Mouse (Mus musculus) heart, embryonic 13.5 days (tissue): ENCODE measurements at regions not wholly inside any gene's neighbourhood (a gene's known extent, or its start where the extent isn't known, plus 50 kb on each side); places are given as distances from the start of the nearest gene placed in this dataset.

Source experiments
- ATAC-seq: fragments of 200-750 bp; cut with Nextera tagmentation; 2 replicates; pipeline ENCODE4 v1.8.0; 2017; ENCODE audit warnings: moderate TSS enrichment; ENCODE audit not compliant: insufficient number of reproducible peaks, low FRiP score, low TSS enrichment; ENCODE audit errors: extremely low read depth
- H3K27ac ChIP-seq: fragments of 300-500 bp; sonication (generic); replicated peaks from 2 replicates; pipeline ENCODE4 v1.5.1; 2015; ENCODE audit warnings: moderate library complexity, mild to moderate bottlenecking, inconsistent platforms
- H3K27me3 ChIP-seq: fragments of 300-500 bp; sonication (generic); replicated peaks from 2 replicates; pipeline ENCODE4 v1.6.1; 2015; ENCODE audit warnings: mild to moderate bottlenecking, inconsistent platforms
- H3K36me3 ChIP-seq: fragments of 300-500 bp; sonication (generic); 2 replicates; pipeline ENCODE4 v1.6.1; 2015; ENCODE audit warnings: mild to moderate bottlenecking, inconsistent platforms
- H3K4me1 ChIP-seq: fragments of 300-500 bp; sonication (generic); 2 replicates; pipeline ENCODE4 v1.6.1; 2015; ENCODE audit warnings: inconsistent platforms
- H3K4me2 ChIP-seq: fragments of 300-500 bp; sonication (generic); 2 replicates; pipeline ENCODE4 v1.6.1; 2015; ENCODE audit warnings: inconsistent platforms, mild to moderate bottlenecking, moderate library complexity
- H3K4me3 ChIP-seq: fragments of 300-500 bp; sonication (generic); 2 replicates; pipeline ENCODE4 v1.5.1; 2015; ENCODE audit warnings: moderate library complexity, mild to moderate bottlenecking, inconsistent platforms
- H3K9ac ChIP-seq: fragments of 300-500 bp; sonication (generic); 2 replicates; pipeline ENCODE4 v1.6.1; 2015; ENCODE audit warnings: inconsistent platforms, mild to moderate bottlenecking, moderate library complexity
- H3K9me3 ChIP-seq: fragments of 300-500 bp; sonication (generic); 2 replicates; pipeline ENCODE4 v1.6.1; 2016; ENCODE audit warnings: inconsistent platforms
- WGBS: fragments of 180-500 bp; shearing (Covaris S2); methylation state at CpG from one replicate; pipeline ENCODE4 v1.1.7; 2015; ENCODE audit warnings: mixed read lengths; 5-methylcytosine and 5-hydroxymethylcytosine counted together

DNA sequence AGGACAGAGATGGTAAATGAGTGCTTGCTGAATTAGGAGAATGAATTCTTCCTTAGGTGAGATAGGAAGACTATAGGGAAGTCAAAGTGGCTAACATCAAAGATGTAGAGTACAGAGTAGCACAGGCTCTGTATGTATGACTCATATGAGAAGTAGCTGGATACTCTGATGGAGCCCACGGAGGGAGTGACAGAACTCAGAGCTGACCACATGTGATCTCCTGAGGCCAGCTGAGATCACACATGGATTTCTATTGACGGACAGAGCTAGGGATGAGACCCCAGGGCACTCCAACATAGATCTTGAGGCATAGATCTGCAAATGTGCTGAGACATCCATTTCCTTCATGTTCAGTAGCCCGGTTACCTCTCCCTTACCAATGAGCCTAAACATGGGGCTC is 66.0 kb downstream of the Cops8 start:
- Histone ChIP-seq H3K9ac (no peak overlapping the region), H3K9me3 (no peaks in the 10 kb centered on the region), H3K4me2 (no peak overlapping the region), H3K27ac (no peak overlapping the region), H3K4me1 (peaks cover 30% of the 10 kb centered on the region), H3K36me3 (no peaks in the 10 kb centered on the region), H3K27me3 (no peaks in the 10 kb centered on the region), H3K4me3 (no peak overlapping the region)
- 79% methylated on average over 3 of the region's 3 CpGs for WGBS
- no peak for ATAC-seq

DNA sequence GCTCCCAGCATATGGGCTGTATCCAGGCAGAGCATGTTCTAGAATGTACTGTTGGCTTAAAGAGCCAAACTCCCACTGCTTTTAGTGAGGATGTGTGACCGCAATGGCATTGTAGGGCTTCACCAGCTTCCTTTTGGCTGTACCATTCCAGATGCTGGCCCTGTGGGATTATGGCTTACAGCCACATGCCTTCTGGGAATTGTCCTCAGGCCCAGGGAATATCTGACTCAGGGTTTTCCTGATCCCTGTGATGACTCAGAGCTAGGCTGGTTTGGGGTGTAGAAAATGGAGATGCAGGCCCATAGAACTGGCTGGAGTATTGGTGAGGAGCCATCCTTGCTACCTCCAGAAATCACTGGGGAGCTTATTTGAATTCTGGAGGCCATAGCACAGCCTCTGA is 66.5 kb downstream of the Cops8 start:
- H3K36me3 ChIP-seq = no peaks in the 10 kb centered on the region
- H3K4me3 ChIP-seq = no peak overlapping the region
- no peaks in the 10 kb centered on the region for H3K9me3 ChIP-seq
- WGBS = 87% methylated on average over 1 of the region's 1 CpGs
- H3K27ac ChIP-seq = no peak overlapping the region
- no peak overlapping the region for H3K4me2 ChIP-seq
- ATAC-seq = no peak
- no peaks in the 10 kb centered on the region for H3K27me3 ChIP-seq
- peaks cover 32% of the 10 kb centered on the region for H3K4me1 ChIP-seq
- H3K9ac ChIP-seq = no peak overlapping the region

- no peaks in the 10 kb centered on the region for H3K36me3 ChIP-seq
- no peak overlapping the region for H3K27ac ChIP-seq
- H3K9me3 ChIP-seq = no peaks in the 10 kb centered on the region
- H3K4me3 ChIP-seq = no peak overlapping the region
- H3K4me2 ChIP-seq = no peak overlapping the region
- peaks cover 35% of the 10 kb centered on the region for H3K4me1 ChIP-seq
- WGBS = 60% methylated on average over 3 of the region's 3 CpGs
- no peak overlapping the region for H3K9ac ChIP-seq
- ATAC-seq = no peak
- no peaks in the 10 kb centered on the region for H3K27me3 ChIP-seq
These were observed 67.6 kb downstream of the Cops8 start for GRCm38 (mm10) chr1:90670346-90670745.

- Histone ChIP-seq H3K36me3 (no peaks in the 10 kb centered on the region), H3K27me3 (no peaks in the 10 kb centered on the region), H3K4me1 (peaks cover 54% of the 10 kb centered on the region), H3K4me3 (no peak overlapping the region), H3K27ac (no peak overlapping the region), H3K4me2 (no peak overlapping the region), H3K9ac (no peak overlapping the region), H3K9me3 (no peaks in the 10 kb centered on the region)
- 70% methylated on average over 2 of the region's 2 CpGs for WGBS
- no peak for ATAC-seq
These were observed 71.0 kb downstream of the Cops8 start for GRCm38 (mm10) chr1:90673751-90674150.

DNA sequence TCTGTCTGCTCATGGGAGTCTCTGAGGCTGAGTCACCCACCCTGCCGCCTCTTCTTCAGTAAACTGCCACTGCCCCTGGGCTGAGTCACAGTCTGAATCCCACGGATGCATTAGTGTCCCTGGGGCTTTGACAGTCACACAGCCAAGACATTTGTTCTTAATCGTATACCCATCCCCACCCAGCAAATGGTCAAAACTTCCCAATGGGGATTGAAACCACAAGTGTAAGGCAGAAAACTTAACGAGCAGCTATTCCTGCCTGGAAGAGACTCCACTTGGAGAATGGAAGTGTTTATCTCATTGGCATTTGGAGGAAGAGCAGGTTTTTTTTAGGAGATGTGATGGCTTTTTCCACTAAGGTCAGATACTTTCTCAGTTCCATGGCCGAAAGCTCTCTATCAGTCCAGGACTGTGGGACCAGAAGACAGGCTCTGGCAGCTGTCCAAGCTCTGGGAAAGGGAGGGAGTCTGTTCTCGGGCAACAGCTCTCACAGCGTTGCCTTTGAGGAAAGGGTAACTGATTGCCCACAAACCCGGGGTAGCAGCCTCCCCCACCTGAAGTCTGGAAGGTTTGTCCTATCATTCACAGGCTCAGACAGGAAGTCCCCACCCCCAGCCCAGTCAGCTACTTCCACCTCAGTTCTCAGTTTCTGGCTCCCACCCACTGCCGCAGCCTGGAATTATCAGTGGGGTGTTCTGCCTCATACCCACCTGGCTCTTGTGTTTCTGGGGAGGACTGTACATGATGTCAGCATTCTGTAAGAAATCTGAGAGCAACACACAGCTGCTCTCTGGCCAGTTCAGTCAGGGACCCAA is 73.6 kb downstream of the Cops8 start:
- H3K9me3 ChIP-seq = 0 out of 2 replicates have a peak, but pooled peaks cover 4% of the 10 kb centered on the region
- H3K9ac ChIP-seq = peak overlapping the region; percentile 52; the same call in 1 of the 2 replicates
- H3K4me3 ChIP-seq = no peak overlapping the region
- H3K27ac ChIP-seq = peak overlapping the region; percentile 76
- peaks cover 72% of the 10 kb centered on the region for H3K4me1 ChIP-seq
- no peaks in the 10 kb centered on the region for H3K27me3 ChIP-seq
- H3K36me3 ChIP-seq = no peaks in the 10 kb centered on the region
- WGBS = 12% methylated on average over 9 of the region's 9 CpGs
- H3K4me2 ChIP-seq = peak overlapping the region; percentile 46
- peak; percentile 65; the same call in 1 of the 2 replicates for ATAC-seq

GRCm38 (mm10) chr1:90677188-90677587 is 74.4 kb downstream of the Cops8 start:
- Histone ChIP-seq H3K27ac (peak overlapping the region; percentile 76), H3K9ac (no peak overlapping the region), H3K27me3 (no peaks in the 10 kb centered on the region), H3K4me1 (peaks cover 72% of the 10 kb centered on the region), H3K4me3 (no peak overlapping the region), H3K4me2 (no peak overlapping the region), H3K9me3 (0 out of 2 replicates have a peak, but pooled peaks cover 4% of the 10 kb centered on the region), H3K36me3 (no peaks in the 10 kb centered on the region)
- no peak for ATAC-seq

DNA sequence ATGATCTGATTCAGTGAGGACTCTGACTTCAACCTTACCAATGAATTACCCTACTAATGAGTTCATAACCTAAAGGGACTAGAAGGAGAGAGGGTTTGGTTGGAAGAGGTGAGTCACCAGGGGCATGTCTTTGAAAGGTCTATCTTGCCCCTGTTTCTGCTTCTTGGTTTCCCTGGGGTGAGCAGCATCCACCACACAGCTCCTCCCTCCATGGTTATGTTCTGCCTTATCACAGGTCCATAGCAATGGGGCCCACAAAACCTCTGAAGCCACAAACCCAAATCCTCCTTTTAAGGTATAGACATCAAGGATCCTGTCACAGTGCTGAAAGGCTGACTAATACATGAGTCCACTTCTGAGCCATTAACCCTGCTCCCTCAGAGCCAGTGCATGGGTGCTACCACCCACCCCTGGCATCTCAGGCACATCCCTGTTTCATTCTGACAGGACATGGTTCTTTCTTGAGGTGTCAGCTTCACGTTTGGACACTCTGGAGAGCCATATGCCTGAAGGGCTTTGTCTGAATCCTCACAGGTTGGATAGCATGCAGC is 74.9 kb downstream of the Cops8 start:
- H3K9ac ChIP-seq = no peak overlapping the region
- no peak for ATAC-seq
- WGBS = 44% methylated on average over 1 of the region's 1 CpGs
- H3K9me3 ChIP-seq = 0 out of 2 replicates have a peak, but pooled peaks cover 4% of the 10 kb centered on the region
- peaks cover 69% of the 10 kb centered on the region for H3K4me1 ChIP-seq
- H3K4me3 ChIP-seq = no peak overlapping the region
- H3K27ac ChIP-seq = peak overlapping the region; percentile 76; the same call in 1 of the 2 replicates
- no peaks in the 10 kb centered on the region for H3K36me3 ChIP-seq
- no peaks in the 10 kb centered on the region for H3K27me3 ChIP-seq
- H3K4me2 ChIP-seq = no peak overlapping the region

- Histone ChIP-seq H3K4me2 (no peak overlapping the region), H3K27ac (peak overlapping the region; percentile 30), H3K4me1 (peaks cover 62% of the 10 kb centered on the region), H3K4me3 (no peak overlapping the region), H3K9ac (no peak overlapping the region), H3K27me3 (no peaks in the 10 kb centered on the region), H3K36me3 (no peaks in the 10 kb centered on the region), H3K9me3 (0 out of 2 replicates have a peak, but pooled peaks cover 4% of the 10 kb centered on the region)
- WGBS = 19% methylated on average over 2 of the region's 2 CpGs
- no peak for ATAC-seq
These were observed 75.6 kb downstream of the Cops8 start for GRCm38 (mm10) chr1:90678416-90678815.

GRCm38 (mm10) chr1:90688086-90688485 is 85.3 kb downstream of the Cops8 start:
- Histone ChIP-seq H3K27me3 (no peaks in the 10 kb centered on the region), H3K9ac (no peak overlapping the region), H3K36me3 (no peaks in the 10 kb centered on the region), H3K4me2 (no peak overlapping the region), H3K4me3 (no peak overlapping the region), H3K9me3 (0 out of 2 replicates have a peak, but pooled peaks cover 6% of the 10 kb centered on the region), H3K4me1 (peaks cover 12% of the 10 kb centered on the region), H3K27ac (no peak overlapping the region)
- 85% methylated on average over 5 of the region's 5 CpGs for WGBS
- ATAC-seq = no peak

DNA sequence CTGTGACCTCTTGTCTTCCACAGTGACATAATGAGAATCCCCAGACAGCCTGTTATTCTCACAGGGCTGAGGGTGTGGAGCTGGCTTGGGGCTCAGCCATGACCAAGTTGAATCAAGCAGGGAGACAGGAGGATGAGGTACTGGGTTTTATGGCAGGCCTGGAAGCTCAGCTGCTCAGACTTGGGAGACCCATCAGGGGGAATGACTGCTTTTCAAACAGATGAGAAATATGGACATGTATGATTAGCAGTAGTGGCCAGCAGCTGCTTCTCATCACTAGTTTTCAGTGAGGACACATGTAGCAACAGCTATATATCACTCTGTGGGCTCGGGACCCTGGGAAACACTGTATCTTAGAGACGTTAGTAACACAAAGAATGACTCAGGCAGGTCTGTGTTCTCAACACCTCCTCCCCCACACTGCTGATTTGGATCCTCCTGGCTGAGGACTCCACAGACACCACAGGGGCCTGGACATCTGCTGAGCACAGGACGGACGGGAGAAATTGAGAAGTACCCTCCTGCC is 87.9 kb downstream of the Cops8 start:
- Histone ChIP-seq H3K4me3 (no peak overlapping the region), H3K9ac (no peak overlapping the region), H3K4me2 (no peak overlapping the region), H3K27ac (peak overlapping the region; percentile 50), H3K36me3 (no peaks in the 10 kb centered on the region), H3K4me1 (peaks cover 14% of the 10 kb centered on the region), H3K9me3 (0 out of 2 replicates have a peak, but pooled peaks cover 6% of the 10 kb centered on the region), H3K27me3 (no peaks in the 10 kb centered on the region)
- 37% methylated on average over 4 of the region's 4 CpGs for WGBS
- no peak; the same call in 1 of the 2 replicates for ATAC-seq

DNA sequence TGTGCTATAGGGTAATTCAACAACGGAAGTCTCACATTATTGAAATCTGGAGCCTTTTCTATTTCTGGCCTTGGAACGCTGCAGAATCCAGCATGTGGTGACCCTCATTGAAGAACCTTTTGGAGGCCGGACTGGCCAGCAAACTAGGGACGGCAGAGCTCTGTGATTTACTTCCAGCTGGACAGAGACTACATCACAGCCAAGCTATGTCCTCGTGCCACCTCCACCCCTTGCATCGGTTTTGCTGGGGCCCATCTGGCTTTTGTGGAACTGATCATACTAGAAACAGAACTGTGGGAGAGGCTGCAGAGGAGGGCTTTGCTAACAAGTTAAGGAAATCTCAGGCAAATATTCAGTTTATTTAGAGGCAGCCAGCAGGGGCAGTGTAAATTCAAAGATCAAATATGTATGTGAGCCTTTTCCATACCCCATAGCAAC is 88.4 kb downstream of the Cops8 start:
- H3K9me3 ChIP-seq = 0 out of 2 replicates have a peak, but pooled peaks cover 6% of the 10 kb centered on the region
- no peak overlapping the region for H3K9ac ChIP-seq
- H3K4me3 ChIP-seq = no peak overlapping the region
- H3K27ac ChIP-seq = peak overlapping the region; percentile 50
- H3K4me2 ChIP-seq = no peak overlapping the region
- H3K27me3 ChIP-seq = no peaks in the 10 kb centered on the region
- WGBS = 45% methylated on average over 6 of the region's 6 CpGs
- peaks cover 15% of the 10 kb centered on the region for H3K4me1 ChIP-seq
- ATAC-seq = no peak
- no peaks in the 10 kb centered on the region for H3K36me3 ChIP-seq
